Mouse (Mus musculus) gastrocnemius, postnatal 25 days (tissue): ENCODE measurements at regions not wholly inside any gene's neighbourhood (a gene's known extent, or its start where the extent isn't known, plus 50 kb on each side); places are given as distances from the start of the nearest gene placed in this dataset.

Experiments used
- DNase-seq: peaks from one replicate; pipeline ENCODE4 v3.0.0; 2022

DNA sequence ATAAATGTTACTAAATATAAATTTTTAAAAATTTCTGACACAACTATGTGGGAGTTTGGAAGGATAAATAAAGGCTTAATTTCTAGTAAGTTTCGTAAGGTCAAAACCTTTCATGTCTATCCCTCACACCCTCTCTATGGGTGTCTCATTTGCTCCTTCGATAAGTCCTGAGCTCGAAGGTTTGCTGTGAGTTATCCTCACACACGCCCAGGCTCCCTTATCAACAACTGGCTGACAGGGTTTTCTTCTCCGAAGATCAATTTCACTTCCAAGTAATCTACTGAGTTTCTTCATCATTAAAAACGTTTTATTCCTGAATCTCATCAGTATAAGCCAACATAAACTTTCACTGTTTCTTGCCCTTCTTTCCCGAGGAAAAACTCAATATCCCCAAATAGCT is 416.0 kb upstream of the Nudt12 start:
- no peak for DNase-seq

DNA sequence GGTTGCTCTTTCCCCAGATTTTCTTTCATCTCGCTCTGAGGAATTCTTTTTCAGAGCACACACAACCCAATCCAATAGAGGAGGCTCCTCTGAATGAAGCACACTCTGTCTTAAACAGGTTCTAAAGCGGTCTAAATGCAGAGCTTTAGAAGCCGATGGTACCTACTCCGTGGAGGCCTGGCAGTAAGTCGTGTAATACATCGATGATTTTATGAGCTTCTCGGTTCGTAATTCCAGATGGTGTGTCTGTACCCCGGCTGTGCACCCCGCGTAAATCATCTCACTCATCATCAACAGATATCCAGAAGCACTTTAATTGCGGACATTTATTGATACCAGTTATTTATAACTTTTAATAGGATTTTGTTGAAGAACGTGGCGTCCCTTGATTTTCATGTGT is 408.3 kb upstream of the Nudt12 start:
- DNase-seq: no peak

GRCm38 (mm10) chr17:59409315-59409714 is 396.1 kb upstream of the Nudt12 start:
- DNase-seq: no peak

GRCm38 (mm10) chr17:59404525-59404924 is 391.4 kb upstream of the Nudt12 start:
- DNase-seq: no peak

DNA sequence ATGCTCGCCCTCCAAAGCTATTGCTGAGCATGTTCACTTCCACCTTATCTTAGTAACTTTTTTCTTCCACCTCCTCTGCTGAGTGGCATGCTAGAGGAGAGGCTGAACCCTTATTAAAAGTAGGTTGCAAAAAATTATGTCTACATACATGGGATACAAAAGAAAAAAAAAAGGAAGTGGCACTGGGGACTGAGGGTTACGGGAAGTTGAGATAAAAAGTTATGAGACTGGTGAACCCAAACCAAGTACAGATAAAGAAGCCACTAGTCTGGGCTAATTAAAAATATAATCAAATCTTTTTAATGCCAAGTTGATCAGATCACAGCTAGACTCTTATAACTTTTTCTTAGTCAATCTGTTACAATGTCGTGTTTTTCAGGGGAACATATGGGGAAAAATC is 384.2 kb upstream of the Nudt12 start:
- DNase-seq: no peak

DNA sequence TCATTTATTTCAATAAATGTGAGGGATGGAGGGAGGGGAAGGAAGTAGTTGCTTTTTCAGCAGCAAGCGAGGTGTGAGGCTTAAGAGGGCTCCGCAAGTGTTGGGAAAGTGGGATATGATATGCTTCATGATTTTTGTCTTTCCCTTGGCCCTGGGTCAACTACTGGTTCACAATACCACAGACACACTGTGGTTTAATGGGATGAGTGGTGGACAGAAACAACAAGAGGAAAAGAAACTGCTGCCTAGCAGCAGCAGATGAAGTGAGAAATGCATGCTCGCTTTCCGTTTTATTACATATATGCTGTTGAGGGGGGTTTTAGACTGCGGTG is 369.9 kb upstream of the Nudt12 start:
- no peak for DNase-seq

DNA sequence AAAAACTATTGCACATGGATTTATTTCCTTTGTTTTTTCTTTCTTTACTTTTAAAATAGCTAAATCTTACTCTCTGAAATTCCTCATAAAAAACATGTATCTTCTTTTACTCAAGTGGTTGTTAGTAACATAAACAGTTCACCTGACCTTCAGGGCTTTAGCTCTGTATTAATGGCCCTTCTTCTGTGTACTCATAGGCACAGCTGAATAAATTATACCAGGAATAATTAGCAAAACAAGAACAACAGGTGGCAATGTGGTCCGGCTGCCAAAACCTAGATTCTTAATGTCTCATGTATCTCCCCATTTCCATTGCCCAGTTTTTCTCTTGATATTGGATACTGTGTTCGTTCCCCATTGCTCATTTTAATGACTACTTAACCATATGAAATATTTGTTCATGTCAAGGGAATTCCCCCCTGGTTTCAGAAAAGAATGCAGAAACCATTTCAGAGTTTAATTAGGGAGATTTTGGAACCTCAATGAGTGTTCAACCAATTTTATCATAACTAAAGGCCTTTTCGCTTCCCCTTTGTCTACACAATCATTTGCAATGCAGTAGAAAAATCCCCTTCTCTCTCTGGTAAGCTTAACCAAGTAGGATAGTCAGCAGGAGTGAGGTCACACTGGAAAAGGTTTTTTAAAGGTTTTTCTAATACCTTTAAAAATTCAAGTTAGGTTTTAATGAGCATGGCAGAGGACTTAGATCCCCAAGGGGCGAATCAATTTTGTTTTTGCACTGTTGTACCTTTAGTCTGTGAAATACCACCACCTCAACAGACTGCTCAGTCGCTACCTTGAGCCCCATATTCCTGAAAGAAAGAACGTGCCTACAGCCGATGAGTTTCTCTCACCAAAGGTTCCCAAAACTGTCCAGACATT is 369.3 kb upstream of the Nudt12 start:
- DNase-seq: no peak

GRCm38 (mm10) chr17:59373505-59374106 is 360.4 kb upstream of the Nudt12 start:
- peak; percentile 7 for DNase-seq

DNA sequence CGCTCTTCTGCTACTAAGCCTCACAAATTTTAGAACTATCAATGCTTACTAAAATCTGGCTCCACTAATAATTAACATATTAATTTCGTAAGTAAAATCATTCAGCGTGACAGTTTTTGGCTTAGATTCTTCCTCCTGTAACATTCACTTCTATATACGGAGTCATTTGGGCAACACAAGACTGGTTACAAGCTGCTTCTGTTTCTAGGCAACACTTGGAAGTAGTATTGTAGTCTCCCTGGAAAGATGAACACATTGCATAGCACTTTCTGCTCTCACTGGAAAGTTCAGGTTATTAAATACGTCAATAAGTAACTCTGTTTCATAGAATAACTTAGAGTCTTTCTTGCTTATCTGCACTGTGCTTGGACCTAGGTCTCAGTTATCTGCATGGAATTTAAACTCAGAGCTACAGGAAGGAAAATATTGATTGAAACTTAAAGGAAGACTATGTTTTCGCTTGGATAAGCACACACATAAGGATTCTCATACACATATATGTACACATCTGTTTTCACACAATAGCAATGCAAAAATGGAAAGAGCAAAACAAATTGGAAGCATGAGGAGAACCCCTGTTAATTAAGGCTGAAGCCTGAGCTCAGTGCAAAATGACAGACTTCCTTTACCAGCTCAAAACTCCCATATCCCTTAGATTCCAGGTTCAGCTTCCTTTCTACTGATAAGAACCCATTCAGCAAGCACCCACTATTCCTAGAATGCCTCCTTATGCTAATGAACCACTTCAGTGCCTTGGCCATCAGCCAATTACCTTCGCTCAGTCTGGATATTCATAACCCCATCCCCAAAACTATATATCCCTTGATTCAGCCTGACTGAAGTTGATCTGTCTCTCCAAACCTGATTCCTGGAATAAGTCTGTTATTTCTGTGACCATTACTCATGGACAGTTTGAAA is 356.7 kb upstream of the Nudt12 start:
- no peak for DNase-seq

DNA sequence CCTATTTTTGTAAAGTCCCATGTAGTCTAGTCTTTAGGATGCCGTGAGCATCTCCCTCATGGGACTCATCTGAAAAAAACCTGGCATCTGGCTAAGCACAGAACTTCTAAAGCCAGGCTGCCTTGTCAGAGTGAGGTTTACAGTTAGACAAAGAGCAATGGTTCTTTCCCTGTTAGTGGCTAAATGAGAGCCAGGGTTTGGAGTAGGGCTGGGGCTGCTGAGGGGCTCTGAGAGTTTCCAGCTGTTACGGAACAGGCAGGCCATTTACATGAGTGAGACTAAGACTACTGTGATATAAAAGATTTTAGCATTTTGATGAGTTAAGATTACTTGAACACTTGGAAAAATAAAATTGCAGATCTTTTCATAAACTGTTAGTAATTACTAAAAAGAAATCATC is 352.2 kb upstream of the Nudt12 start:
- DNase-seq: no peak

DNA sequence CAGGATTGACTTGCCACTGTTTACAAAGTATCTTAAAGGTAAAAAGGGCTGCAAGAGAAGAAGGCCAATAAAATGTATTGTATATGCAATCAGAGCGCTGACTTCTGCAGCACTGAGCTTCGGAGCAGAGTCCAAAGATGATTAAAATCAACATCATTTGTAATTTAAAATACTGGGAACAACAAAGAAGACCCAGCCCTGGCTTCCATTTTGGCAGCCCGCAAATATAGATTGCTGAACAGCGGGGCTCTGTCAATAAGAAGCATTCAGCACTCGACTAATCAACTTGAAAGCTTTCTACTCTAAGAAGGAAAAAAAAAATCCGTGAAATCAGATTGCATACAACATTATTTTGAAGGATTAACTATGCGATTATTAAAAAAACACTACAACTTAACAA is 348.9 kb upstream of the Nudt12 start:
- no peak for DNase-seq

GRCm38 (mm10) chr17:59361119-59361518 is 347.9 kb upstream of the Nudt12 start:
- DNase-seq: no peak

DNA sequence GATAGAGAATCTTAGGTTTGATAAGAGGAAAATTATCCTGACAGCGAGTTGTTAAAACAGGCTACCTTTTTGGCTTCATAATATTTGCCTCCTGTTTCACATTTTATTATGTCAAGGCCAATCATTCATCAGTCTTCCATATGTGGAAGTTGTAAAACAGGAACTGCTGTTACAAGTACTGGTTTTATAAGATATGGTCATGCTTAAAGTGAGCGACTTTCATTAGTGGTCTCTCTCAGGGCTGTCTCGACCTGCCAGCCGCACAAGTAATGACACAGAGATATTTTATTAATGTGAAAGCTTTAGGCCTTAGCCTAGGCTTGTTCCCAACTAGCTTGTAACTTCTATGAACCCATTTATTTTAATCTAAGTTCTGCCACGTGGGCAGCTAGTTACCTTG is 346.3 kb upstream of the Nudt12 start:
- no peak for DNase-seq

DNA sequence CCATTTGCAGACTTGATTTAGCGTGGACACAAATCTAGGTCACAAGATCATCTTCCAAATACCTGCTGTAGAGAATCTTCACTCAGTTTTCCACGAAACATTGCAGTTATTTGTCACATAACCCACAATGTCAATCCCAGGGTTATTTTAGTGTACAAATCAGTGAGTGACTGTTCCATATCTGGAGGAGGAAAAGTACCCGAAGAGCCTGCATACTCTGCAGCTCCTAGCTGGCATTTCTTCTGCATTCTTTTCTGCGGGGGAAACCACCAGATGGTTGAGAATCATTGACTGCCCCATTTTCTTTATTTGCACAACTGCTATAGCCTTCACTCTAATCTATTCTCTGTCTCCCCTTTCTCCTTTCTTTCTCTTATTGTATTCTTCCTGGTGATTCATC is 332.4 kb upstream of the Nudt12 start:
- no peak for DNase-seq

DNA sequence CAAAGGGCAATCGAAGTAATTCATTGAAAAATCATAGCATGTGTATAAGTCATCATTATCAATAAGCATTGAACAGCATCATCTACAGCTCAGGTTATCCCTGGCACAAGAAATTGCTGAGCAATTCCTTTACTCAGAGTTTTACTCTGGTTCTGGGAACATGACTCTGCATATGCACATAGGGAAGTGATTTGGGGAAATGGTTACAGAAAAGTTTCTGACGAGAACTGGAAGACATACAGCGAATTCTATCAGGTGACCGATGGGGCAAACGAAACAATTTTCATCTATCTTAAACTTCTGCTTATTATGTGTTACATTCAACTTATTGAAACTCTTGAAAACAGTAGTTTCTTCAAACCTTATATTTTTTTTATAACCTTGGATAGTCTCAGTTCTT is 284.8 kb upstream of the Nudt12 start:
- DNase-seq: no peak

DNA sequence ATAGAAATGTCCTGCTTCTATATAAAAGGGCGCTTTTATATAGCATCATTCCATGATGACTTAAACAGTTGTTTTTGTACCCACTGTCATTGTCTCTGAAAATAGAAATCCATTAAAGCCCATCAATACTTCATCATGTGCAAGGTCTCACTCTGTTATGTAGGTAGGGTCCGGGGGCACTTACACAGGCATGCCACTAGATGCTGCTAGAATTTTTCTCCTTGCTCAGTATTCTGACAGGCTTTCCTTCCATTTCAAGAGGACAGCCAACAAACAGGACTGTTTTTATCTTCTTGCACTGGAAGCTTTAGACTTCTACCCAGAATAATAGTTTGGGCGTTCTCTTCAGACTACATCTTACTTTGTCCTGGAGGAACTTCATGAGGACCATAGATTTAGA is 268.2 kb upstream of the Nudt12 start:
- no peak for DNase-seq

DNA sequence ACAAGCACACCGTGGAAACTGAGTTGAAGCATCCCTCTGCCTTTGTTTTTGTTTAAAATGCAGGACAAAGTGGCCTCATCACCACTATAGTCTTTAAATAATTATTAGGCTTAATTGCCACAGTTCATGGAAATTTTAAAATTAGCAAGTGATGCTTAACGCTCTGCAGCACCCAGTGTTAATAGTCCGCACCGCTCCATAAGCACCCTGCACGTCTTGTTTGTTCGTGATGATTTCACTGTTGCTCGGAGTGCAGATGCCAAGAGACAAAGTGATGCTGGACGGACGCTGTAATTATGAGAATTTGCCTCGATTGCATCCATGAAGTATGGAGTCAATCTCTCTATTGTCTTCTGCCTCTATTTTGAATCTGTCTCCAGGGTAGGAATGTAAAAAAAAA is 266.6 kb upstream of the Nudt12 start:
- no peak for DNase-seq

- no peak for DNase-seq
Observed at GRCm38 (mm10) chr17:59269613-59270012, 256.4 kb upstream of the Nudt12 start.

DNA sequence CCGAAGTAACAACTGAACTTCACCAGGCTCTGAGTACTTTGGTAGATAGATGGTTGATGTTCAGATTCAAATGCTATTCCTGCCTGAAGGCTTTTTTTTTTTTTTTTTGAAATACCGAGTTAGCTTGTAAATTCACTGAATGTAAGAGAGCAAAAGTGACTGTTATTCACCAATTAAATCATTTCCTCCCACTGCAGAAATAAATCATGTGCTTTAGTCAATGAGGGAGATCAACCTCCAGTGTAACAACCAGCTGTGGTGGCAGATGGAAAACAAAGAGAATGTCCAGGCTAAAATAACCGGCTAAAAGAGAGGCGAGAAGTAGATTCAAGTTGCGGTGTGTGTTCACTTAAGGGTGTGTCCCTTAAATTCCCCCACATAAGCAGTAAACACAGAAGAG is 235.8 kb upstream of the Nudt12 start:
- no peak for DNase-seq

DNA sequence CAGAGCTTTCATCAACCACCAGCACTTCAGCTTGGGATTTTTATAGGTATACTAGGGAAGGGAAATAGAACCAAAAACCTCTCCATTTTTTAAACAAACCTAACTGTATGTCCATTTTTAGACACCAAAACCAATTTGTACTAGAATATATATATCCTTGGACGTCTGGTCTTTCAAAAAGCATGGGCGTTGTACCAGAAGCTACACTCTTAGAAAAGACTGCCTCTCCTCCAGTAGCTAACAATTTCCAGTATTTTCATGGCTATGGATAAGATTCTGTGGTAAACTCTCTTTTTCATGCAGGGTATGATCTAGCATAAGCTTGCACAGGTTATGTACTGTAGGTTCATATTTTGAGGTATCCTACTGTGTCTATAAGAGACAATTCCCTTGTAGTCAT is 219.1 kb upstream of the Nudt12 start:
- DNase-seq: no peak
